Mouse (Mus musculus): ENCODE data around the gene Mmp11.

GRCm38 (mm10) chr10:75880351-75880750 lies 55.9 kb downstream of the Mmp11 start:
- TF ChIP-seq CTCF (IDR thresholded peaks at IDR 0.05; ENCODE audit: low read depth, low read length) = no peak
- TF ChIP-seq POLR2A (IDR thresholded peaks at IDR 0.05; ENCODE audit: extremely low read depth, insufficient read depth, low read length) = no peak
